Mouse (Mus musculus): ENCODE measurements around the gene Krtap29-1.

DNA sequence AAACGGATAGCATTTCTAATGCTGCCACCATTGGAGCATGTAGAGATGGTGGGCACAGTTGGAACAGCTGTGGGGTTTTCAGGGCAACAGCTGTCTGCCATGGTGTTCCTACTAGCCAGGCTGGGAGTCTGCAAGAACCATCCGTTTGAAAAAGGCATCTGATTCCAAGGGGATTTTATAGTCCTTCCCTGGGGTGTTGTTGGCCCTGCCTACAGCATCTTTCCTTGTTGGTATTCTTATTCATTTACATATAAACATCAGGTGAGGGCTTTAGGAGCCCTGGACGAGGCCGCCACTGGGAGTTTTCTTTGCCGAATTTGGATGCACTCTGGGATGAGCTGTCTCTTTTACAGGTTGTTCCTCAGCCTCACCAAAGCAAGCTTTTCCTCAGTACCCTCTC lies at the start of gene Krtap29-1:
- TF ChIP-seq CTCF (IDR thresholded peaks at IDR 0.05; ENCODE audit: control insufficient read depth, insufficient read depth, insufficient read length): no peak
- TF ChIP-seq MAX (IDR thresholded peaks at IDR 0.05): no peak

Data from C2C12 (cell line).